Mouse (Mus musculus): ENCODE measurements around the gene Pam.
"Not testable (repeated sequence)": the region's sequence is repeated elsewhere in the genome, so short reads cannot be mapped to it uniquely, and the experiment has no call there.

The Pam gene

GRCm38 (mm10) chr1:97963711-97964110 lies 131.7 kb downstream of the Pam start:
- DNase-seq (ENCODE audit: low spot score) = no peak

- no peak for DNase-seq (ENCODE audit: low spot score)
Measured at GRCm38 (mm10) chr1:97962134-97962533, 133.3 kb downstream of the Pam start.

- DNase-seq (ENCODE audit: low spot score) = no peak
Measured at GRCm38 (mm10) chr1:97960681-97961080, 134.8 kb downstream of the Pam start.

- DNase-seq (ENCODE audit: low spot score) = no peak
Measured at GRCm38 (mm10) chr1:97960124-97960523, 135.3 kb downstream of the Pam start.

GRCm38 (mm10) chr1:97958759-97959158 lies 136.7 kb downstream of the Pam start:
- DNase-seq (ENCODE audit: low spot score) = no peak

- not testable (repeated sequence) for DNase-seq (ENCODE audit: low spot score)
Measured at GRCm38 (mm10) chr1:97949258-97949657, 146.2 kb downstream of the Pam start.

GRCm38 (mm10) chr1:97947100-97947499 lies 148.3 kb downstream of the Pam start:
- DNase-seq (ENCODE audit: low spot score) = no peak

- no peak for DNase-seq (ENCODE audit: low spot score)
Measured at GRCm38 (mm10) chr1:97943908-97944608, 151.4 kb downstream of the Pam start.

GRCm38 (mm10) chr1:97943402-97943801 lies 152.0 kb downstream of the Pam start:
- DNase-seq (ENCODE audit: low spot score) = no peak

- no peak for DNase-seq (ENCODE audit: low spot score)
Measured at GRCm38 (mm10) chr1:97942966-97943365, 152.5 kb downstream of the Pam start.

- DNase-seq (ENCODE audit: low spot score) = no peak
Measured at GRCm38 (mm10) chr1:97938586-97938985, 156.9 kb downstream of the Pam start.

GRCm38 (mm10) chr1:97938053-97938452 lies 157.4 kb downstream of the Pam start:
- DNase-seq (ENCODE audit: low spot score) = no peak

- no peak for DNase-seq (ENCODE audit: low spot score)
Measured at GRCm38 (mm10) chr1:97934940-97935339, 160.5 kb downstream of the Pam start.

- DNase-seq (ENCODE audit: low spot score) = no peak
Measured at GRCm38 (mm10) chr1:97931220-97931619, 164.2 kb downstream of the Pam start.

GRCm38 (mm10) chr1:97929415-97930028 lies 165.9 kb downstream of the Pam start:
- DNase-seq (ENCODE audit: low spot score) = no peak

GRCm38 (mm10) chr1:97926789-97927188 lies 168.7 kb downstream of the Pam start:
- DNase-seq (ENCODE audit: low spot score) = no peak

GRCm38 (mm10) chr1:97926017-97926540 lies 169.4 kb downstream of the Pam start:
- DNase-seq (ENCODE audit: low spot score) = no peak

GRCm38 (mm10) chr1:97922395-97922794 lies 173.1 kb downstream of the Pam start:
- no peak for DNase-seq (ENCODE audit: low spot score)

- DNase-seq (ENCODE audit: low spot score) = no peak
Measured at GRCm38 (mm10) chr1:97921886-97922285, 173.6 kb downstream of the Pam start.

- no peak for DNase-seq (ENCODE audit: low spot score)
Measured at GRCm38 (mm10) chr1:97918495-97918894, 177.0 kb downstream of the Pam start.

- DNase-seq (ENCODE audit: low spot score) = no peak
Measured at GRCm38 (mm10) chr1:97916971-97917234, 178.5 kb downstream of the Pam start.

GRCm38 (mm10) chr1:97916218-97916970 lies 179.1 kb downstream of the Pam start:
- DNase-seq (ENCODE audit: low spot score) = no peak

- no peak for DNase-seq (ENCODE audit: low spot score)
Measured at GRCm38 (mm10) chr1:97915726-97916125, 179.7 kb downstream of the Pam start.
